Mouse (Mus musculus): ENCODE measurements around the gene Adi1.

The Adi1 gene

DNA sequence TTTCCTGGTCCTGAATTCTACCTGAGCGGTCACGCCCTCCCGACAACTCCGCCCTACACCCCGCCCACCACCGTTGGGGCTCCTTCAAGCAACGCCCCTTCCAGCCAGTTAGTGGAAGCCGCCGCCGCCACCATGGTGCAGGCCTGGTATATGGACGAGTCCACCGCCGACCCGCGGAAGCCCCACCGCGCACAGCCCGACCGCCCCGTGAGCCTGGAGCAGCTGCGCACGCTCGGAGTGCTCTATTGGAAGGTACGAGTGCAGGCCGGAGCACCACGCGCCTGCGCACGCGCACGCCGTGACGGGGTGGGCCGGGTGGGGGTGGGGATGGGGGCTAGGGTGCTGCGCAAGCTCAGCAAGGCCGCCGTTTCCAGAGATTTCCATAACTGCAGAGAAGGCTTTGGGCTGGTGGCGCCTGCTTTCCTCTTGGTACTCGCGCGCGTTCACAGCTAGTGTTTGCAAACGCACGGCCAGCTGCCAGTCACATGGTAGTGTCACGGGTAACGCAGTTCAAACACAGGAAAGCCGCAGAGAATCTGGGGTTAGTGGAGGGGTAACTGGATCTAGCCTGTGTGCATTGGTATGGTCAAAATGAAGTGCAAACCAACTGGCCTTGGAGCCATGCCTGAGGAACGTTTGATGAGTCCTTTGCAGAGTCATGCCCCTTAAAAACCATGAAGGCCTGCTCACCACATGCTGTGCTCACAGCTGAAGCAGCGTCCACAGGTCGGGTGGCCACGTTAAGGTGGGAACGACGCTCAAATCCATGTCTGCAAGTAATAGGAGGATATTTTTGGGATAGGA lies at the start of gene Adi1:
Gene Adi1, plus strand, starts transcription at position 111 of the 804 bp plus-strand sequence.
- DNase-seq, result peak; percentile 89

DNA sequence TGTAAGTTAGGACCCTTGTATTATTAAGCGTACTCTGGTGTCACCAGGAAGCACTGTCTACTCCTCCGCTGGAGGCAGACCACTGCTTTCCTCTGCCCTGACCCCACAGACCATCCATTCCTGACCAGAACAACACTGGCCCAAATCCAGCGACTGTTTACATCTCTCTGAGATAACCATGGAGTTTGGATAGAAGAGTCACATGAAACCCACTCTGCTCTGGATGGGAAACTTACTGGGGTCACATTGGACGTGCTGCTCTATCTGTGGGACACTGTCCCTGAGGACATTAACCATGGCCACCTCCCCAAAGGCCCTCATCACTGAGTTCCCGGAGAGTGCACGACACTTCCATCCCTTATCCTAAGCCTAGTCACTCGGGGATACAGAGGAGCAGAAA lies 49.6 kb upstream of the Adi1 start:
- no peak for DNase-seq

DNA sequence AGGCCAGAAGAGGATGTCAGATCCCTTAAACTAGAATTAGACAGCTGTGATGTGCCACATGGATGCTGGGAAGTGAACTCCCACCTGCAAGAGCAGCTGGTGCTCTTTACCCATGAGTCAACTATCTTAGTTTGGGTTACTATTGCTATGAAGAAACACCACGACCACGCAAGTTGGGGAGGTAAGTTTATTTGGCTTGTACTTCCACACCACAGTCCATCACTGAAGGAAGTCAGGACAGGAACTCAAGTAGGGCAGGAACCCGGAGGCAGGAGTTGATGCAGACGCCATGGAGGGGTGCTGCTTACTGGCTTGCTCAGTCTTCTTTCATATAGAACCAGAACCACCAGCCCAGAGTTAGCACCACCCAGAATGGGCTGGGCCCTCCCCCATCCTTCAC lies 47.9 kb upstream of the Adi1 start:
- DNase-seq, result no peak

DNA sequence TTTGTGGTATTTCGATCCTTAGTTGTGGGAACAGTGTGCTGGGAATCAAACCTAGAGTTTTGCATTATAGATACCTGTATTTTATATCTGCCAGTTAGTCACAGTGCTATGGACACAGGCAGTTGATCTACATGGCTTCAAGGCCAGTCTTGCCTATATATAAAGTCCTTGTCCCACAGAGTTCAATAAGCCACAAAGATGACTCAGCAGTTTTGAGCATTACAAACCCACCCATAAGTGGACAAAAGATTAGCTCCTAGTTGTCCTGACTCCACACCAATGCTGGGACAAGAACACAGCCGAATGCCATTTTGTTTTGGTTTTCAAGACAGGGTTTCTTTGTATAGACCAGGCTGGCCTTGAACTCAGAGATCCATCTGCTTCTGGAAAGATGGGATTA lies 46.6 kb upstream of the Adi1 start:
- no peak for DNase-seq

DNA sequence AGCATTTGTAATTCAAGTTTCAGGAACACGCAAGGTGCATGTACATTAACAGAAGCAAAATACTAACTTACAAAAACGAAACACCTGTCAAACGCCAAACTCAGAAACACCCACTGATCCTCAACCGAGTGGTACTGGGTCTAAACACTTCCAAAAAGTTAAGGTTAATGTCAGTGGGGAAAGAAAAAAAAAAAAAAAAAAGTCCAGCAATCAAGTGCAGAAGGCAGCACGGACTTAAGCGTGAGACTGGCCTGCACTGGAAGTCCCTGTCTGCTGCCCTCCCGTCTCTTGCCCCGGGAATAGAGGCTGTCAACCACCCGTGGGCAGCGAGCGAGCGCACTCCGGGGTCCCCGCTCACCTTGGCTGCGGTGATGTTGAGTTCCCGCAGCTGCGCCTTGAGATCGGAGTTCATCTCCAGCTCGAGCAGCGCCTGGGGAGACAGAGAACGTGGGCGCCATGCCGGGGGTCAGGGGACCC lies 39.9 kb upstream of the Adi1 start:
- DNase-seq, result no peak

DNA sequence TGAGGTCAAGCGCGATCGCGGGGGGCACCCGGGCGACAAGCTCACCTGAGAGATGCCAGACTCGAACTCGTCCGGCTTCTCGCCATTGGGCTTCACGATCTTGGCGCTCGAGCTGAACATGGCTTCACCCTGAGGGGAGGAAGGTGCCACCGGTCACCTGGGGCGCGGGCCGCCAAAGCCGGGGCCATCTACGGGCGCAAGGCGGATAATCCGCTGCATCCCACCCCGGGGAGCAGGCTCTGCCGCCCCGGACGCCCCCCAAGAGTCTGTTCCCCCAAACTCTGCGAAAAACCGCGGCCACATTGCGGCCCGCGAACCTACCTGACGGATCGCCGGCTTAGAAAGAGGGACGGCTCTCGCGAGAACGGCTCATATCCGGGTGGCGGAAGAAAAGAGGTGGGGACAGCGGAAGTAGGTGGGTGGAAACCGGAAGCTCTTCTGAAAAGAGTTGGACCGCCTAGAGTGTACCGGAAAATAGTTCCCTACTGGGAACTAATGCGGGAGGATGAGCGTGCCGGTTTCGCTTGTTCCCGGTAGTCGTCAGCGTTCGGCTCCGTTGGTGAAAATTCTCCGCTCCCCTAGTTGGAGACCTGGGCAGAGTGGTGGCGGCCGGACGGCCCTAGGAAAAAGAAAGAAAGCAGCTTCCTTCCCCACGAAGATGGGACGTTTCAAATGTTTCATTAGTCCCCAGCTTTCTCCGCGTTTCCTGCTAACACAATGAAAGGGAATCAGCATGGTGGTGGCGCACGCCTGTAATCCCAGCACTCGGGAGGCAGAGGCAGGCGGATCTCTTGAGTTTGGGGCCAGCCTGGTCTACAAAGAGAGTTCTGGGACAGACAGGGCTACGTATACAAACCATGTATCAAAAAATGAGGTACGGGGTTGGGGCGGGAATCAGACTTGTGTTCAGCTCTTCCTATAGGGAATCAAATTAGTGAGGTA lies 39.2 kb upstream of the Adi1 start, which contains the start of gene Rps7:
Gene Rps7, minus strand, starts transcription at position 419 of the 942 bp plus-strand sequence.
- DNase-seq, result peak; percentile 94

DNA sequence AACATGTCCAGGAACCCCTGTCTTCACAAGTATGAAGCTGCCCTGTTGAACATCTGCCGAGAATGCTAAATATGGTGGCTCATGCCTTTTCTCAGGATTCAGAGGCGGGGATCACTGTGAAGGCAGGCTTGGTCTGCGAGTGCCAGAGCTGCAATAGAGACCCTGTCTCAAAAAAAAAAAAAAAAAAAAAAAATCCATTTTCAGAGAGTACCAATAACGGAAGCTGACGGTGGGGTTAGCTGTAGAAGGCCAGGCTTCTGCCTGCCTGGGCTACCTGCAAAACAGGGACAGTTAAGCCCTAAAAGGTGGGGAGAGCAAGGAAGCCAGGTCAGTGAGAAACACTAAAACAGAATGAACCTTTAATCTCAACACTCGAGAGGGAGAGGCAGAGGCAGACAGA lies 38.5 kb upstream of the Adi1 start:
- DNase-seq, result no peak

DNA sequence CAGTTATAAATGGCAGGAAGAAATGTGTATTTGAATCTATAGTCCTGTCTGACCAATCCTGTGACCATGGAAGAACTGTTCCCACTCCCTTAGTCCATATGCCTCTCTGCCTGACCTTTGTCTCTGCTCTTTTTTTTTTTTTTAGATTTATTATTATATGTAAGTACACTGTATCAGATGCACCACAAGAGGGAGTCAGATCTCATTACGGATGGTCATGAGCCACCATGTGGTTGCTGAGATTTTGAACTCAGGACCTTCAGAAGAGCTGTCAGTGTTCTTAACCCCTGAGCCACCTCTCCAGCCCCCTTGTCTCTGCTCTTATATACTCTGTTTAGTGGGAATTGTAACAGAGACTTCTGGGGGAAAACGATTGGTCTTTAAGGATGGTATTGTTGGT lies 36.3 kb upstream of the Adi1 start:
- no peak for DNase-seq

DNA sequence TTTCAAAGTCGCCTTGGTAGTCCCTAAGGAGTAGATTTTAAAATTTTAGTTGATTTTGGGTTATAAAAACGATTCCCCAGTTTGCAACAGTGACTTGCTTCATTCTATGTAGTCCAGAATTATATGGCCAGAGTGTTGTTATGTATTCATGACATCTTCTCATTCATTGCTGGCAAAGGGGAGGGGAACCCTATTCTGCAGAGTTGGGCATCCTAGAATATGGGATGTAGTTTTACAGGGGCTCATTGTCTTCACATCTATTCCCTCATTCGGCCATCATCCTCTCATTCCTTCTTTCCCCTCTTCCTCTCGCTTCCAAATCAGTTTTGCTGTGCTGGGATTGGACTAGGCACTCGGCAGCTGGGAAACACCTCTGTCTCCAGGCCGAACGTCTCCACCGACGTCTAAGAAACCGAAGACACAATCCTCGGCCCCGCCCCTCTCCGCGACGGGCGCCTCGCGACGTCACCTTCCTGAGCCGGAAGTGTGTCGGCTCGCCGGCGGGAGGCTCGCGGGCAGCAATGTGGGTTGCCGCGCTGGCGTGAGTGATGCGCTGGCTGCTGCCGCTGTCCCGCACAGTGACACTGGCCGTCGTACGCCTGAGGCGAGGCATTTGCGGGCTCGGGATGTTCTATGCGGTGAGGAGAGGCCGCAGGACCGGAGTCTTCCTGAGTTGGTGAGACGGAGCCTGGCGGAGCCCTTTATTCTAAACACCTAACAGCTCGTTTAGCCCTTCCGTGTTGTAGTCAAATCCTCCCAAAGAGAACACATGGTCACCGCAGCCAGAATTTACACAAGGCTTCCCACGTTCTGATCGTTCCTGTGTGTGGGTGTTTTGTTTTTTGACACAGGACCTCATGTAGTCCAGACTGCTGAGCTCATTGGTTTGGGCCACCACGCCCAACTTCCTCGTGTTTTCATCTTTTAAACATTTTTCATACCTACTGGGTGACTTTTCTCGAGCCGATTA lies 25.6 kb upstream of the Adi1 start, which contains the start of gene Rnaseh1:
Gene Rnaseh1, plus strand, starts transcription at position 462 of the 970 bp plus-strand sequence.
- peak; percentile 86 for DNase-seq

DNA sequence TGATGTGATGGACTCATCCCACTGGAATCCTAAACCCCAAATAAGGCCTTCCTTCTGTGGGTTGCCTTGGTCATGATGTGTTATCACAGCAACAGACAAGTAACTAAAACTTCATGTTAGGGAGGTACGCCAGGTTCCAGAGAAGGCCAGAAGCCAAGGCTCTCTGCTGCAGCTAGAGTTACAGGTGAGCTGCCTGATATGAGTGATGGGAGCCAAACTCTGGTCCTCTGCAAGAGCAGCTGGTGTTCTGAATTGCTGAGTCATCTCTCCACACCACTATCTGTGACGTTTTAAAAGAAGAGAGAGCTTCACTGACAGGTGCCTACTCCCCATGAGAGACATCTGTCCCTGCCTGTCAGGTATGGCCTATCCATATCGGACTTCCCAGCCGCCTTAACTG lies 12.4 kb upstream of the Adi1 start:
- DNase-seq, result no peak

DNA sequence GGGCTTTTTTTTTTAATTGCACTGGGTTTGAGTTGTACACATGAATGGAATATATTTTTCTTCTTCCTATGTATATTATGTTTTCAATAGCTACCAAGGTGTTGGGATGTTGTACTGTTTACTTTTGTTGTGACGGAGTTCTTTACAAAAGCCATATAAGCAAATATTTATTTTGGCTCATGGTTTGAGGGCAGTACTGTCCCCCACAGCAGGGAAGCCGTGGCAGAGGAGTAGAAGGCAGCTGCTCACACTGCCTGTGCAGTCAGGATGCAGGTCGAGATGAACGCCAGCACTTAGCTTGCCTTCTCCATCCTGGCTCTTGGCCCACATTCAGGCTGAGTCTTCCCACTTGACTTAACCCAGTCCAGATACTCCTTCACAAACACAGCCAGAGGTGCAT lies 8.3 kb upstream of the Adi1 start:
- no peak for DNase-seq

DNA sequence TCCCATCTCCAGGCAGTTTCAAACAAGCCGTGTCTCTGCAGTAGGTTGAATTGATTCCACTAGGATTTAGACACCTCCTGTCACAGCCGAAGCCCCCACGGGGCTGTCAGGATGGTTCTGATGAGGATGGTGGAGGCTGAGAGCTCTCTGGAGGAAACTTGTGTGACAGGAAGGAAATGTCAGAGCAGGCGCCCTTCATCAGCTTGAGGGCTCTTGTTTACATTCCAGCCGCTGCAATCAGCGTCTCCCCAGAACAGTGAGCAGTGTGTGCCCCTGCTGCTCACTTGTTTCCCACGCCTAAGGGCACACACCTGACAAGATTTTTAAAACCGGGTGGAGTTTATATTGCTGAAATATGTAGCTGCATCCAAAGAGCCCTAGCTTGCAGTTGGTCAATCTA lies 7.7 kb upstream of the Adi1 start:
- DNase-seq, result no peak

DNA sequence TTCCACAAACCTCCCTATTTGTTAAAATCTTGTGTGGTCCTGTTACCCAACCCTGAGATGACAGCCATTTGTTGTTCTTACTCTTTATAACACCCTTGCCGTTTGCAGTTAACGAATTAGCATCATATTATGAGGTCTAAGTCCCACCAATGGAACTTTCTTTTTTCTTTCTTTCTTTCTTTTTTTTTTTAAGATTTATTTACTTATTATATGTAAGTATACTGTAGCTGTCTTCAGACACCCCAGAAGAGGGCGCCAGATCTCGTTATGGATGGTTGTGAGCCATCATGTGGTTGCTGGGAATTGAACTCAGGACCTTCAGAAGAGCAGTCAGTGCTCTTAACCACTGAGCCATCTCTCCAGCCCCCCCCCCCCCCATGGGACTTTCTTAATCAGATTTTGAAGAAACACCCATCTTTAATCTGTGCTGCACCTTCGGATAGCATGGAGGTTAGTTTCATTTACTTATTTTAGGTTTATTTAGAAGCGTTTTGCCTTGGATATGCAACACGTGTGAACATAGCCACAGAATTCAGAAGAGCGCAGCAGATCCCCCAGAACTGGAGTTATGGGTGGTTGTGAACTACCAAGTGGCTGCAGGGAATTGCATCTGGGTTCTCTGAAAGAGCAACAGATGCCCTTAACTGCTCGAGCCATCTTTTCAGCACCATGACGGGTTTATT lies 852 bp upstream of the Adi1 start:
- DNase-seq, result no peak

DNA sequence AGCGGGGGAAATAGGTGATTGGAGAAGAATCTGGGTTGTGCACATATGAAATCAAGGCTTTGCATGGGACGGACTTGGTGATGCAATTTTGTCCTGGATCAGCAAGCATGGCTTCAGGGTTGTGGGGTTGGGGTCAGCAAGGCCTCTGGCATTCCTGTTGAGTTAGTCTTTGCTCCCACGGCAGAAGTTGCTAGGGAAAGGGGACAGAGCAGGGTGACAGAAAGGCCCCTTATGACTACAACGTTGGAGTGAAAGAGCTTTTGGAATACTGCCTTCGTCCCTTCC lies 836 bp downstream of the Adi1 start:
- no peak for DNase-seq

DNA sequence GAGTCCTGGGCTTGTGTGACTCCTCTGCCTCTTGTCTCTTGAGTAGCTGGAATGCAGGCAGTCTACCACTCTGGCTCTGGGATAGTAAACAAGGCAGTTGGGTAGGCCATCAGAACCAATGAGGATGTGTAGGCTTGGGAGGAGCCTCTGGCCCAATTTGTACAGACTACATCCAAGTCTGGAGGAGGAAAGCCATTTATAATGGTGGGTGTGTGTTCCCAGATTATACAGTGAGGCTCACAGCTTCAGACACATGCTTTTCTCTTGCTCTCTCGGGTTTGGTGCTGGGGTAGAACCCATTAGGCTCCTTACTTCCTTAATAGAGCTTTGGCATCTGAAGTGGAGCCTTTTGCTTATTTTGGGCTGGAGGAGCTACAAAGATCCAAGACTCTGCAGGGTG lies 9.6 kb downstream of the Adi1 start:
- no peak for DNase-seq

DNA sequence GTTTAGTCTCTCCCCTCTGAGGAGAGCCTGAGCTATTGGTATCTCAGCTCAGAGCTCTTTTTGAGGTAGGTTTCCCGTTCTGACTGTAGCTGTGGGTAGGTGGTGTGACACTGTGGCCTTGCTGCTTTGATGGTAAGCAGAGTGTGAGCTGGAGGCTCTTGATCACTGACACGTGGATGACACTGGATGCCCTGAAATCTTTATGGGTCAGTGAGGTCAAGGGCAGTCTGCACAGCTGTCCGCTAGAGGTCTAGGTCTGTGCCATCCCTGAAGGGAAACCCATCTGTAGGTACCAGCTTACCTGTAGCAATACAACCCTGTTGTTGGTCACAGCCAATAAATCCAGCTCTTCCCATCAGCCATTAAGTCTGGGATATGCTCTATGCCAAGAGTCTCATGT lies 10.7 kb downstream of the Adi1 start:
- no peak for DNase-seq

DNA sequence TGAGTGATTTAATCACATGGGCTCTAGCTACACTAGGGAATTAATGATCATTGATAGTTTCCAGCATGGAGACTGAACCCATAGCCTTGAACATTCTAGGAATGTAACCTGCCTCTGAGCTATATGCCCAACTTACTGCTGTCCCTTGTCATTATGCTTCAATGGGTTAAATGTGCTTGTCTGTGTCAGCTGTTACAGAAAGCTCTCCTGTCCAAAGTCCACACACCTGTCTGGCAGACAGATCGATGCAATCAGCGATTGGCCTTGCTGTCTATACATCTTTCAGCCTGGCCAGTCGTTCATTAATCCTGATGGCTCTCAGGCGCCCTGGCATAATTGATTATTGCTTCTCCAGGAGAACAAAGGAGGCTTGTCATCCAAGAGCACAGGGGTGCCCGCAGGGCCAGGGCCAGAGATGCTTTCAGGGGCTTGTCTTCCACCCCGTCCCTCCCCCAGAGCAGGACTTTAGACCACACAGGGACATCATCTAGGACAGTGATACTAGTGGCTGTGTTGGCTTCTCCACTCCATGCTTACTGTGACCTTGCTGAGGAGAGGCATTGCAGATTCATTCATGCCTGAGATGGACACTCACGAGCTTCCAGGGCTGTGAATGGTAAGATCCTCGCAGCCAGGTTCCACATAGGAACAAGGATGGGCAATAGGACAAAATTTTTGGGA lies 11.3 kb downstream of the Adi1 start:
- no peak for DNase-seq

DNA sequence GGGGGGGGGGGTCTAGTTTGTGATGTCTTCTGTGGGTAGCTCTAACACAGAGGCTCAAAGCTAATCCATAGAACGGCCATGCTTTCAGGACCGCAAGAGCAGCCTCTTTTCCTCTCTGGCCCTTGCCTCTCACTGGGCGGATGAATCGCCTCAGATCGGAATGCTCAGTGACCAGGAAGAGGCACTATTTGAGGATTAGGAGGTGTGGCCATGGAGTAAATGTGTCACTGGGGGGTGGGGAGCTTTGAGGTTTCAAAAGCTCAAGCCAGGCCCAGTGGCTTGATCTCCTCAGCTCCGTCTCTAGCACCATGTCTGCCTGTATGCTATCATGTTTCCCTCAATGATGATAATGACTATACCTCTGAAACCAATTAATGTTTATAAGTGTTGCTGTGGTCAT lies 14.0 kb downstream of the Adi1 start:
- DNase-seq, result no peak

DNA sequence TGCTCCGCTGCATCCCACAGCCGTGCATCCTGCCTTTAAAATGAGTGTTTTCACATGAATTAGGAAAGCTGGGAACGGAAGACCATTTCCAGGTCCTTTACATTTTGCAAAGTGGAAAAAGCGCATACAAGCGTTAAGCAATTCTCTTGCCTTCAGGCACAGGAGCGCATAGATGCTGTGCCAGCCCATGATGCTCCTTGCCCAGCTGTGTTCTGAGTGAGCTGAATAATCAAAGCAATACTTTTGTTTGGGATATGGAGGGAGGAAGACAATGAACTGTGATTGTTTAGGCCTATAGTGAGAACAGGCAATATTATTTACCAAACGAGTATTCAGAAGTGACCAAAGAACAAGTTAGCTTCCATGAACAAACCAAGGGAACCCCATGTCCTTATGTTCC lies 15.7 kb downstream of the Adi1 start:
- no peak for DNase-seq

DNA sequence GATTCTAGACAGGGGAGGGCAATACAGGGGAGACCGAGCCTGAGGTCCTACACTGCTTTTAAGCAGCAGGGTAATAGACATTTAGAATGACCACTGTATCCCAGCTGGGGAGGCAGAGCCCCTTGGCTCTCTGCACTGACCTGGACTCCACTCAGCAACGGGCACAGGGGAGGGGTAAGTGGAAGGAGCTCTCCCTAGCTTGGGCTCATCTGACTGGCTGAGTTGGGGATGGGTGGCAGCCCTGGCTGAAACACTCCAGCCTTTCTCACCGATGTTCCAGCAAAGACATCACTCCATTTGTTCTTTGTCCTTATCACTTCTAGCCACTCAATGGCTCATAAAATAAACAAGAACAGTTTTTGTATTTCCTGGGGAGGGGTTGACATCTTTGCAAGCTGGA lies 18.7 kb downstream of the Adi1 start:
- DNase-seq, result no peak

DNA sequence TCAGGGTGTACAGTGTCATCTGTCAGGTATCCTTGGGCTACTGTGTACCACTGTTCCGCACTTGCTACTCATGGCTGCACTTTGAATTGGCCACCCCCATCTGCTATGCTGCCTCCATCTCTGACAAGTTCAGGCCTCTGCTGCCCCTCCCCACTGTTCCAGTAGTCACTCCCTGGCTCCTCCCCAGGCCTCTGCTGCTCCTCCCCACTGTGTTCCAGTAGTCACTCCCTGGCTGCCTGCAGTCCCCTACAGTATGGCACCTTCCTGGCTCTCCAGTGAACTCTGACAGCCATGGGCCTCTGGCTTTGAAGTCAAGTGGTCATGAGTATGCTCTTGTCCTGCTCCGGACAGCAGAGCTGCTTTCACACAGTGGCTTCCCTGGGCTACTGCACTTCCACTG lies 19.2 kb downstream of the Adi1 start:
- DNase-seq, result no peak

DNA sequence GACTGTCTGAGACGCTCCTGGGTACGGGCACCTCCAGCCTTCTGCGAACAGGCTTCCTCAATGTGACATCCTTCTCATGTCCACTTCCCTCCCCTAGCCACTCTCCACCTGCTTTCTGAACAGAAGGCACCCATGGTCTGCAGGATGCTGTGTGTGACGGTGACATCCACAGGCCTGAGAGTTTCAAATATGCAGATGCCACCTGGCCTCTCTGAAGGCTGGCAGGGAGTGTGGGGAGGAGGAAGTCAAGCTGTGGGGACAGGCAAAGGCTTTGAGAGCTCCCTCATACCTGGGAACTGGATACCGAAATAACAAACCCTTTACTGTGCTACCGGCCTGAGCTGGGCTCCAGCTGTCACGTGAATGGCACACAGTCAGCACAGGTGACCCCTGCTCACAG lies 19.7 kb downstream of the Adi1 start:
- DNase-seq, result peak; percentile 71
